Mouse (Mus musculus) liver, adult 2 months (tissue): Measurements from ENCODE around the gene Zfp423.

Experiments
- CTCF ChIP-seq: fragments of 200-500 bp; IDR thresholded peaks from 2 replicates; pipeline ENCODE4 v1.5.1; 2011; ENCODE audit warnings: low read depth, low read length, control low read depth
- POLR2A ChIP-seq: fragments of 200-500 bp; IDR thresholded peaks from 2 replicates; pipeline ENCODE4 v1.6.1; 2011; ENCODE audit warnings: low read length, control low read depth; ENCODE audit not compliant: insufficient read depth; ENCODE audit errors: extremely low read depth

DNA sequence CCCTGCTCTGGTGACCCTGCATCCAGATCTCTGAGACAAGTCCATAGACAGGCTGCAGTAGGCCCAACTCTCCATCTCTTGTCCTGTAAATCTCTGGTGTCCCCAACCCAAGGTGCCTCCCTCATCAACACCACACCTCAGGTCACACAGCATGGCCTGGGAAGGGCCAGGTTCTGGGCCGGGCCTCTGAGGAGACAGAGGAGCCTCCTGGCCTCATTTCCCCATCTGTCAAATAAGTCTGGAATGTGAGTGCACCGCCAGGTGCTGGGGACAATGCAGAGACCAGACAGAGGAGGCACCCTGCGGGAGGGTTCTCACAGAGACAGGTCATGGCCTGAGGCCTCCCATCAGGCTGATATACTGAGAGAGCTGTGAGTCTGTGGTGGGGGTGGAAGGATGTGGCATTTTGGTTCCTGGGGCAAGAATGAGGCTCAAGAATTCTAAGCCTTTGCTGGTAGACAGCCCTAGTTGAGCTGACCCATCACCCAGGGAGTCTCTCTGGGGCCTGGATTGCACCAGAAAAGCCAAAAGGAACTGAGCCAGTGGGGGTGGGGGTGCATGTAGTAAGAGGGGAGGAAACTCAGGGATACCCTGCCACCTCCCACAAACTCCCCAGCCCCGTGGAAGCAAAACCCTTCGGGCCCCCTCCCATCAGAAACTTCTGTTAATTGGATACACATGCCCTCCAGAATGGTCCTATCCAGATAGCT lies 15.0 kb downstream of the Zfp423 start:
- TF ChIP-seq POLR2A (no peak), CTCF (no peak)
